Mouse (Mus musculus) G1E (cell line): Measurements from ENCODE around the gene Psmd5. TPM values are rescaled to one million over a fixed set of nuclear protein-coding genes. Genes with fewer than 3 reads are reported as not detected.
"Not testable (repeated sequence)": the region's sequence is repeated elsewhere in the genome, so short reads cannot be mapped to it uniquely, and the experiment has no call there.

ENCODE experiments used
- ATAC-seq: 2 replicates; pipeline ENCODE4 v1.8.0; 2016; ENCODE audit warnings: mild to moderate bottlenecking; ENCODE audit not compliant: insufficient number of reproducible peaks, poor library complexity, low FRiP score, severe bottlenecking; ENCODE audit errors: extremely low read depth
- DNase-seq: peaks from one replicate; pipeline ENCODE4 v3.0.0; 2012; ENCODE audit warnings: low spot score
- H3K27me3 ChIP-seq: 2 replicates; pipeline ENCODE4 v1.6.1; 2012; ENCODE audit warnings: mild to moderate bottlenecking, low read length, inconsistent platforms; ENCODE audit not compliant: insufficient read depth
- H3K36me3 ChIP-seq: replicated peaks from 2 replicates; pipeline ENCODE3; 2012; ENCODE audit warnings: mild to moderate bottlenecking, inconsistent platforms
- H3K4me1 ChIP-seq: 2 replicates; pipeline ENCODE4 v1.6.1; 2012; ENCODE audit warnings: low read depth, low read length, inconsistent platforms, mixed read lengths; ENCODE audit not compliant: insufficient read depth
- H3K4me3 ChIP-seq: 2 replicates; pipeline ENCODE4 v1.5.1; 2012; ENCODE audit warnings: low read depth, mild to moderate bottlenecking, inconsistent platforms, low read length, moderate library complexity, mixed read lengths
- H3K9me3 ChIP-seq: replicated peaks from 2 replicates; pipeline ENCODE4 v1.6.1; 2012; ENCODE audit warnings: inconsistent platforms
- CTCF ChIP-seq: IDR thresholded peaks from 2 replicates; pipeline ENCODE4 v1.5.1; 2012; ENCODE audit warnings: low read depth, low read length, inconsistent platforms, mixed read lengths
- GATA1 ChIP-seq: IDR thresholded peaks from 2 replicates; pipeline ENCODE4 v1.6.1; 2012; ENCODE audit warnings: borderline replicate concordance, low read length, inconsistent platforms, mixed read lengths
- GATA2 ChIP-seq: IDR thresholded peaks from 2 replicates; pipeline ENCODE4 v1.6.1; 2012; ENCODE audit warnings: low read depth, low read length, inconsistent platforms, borderline replicate concordance
- POLR2AphosphoS5 ChIP-seq: IDR thresholded peaks from 2 replicates; pipeline ENCODE4 v1.6.1; 2012; ENCODE audit warnings: low read depth, low read length, inconsistent platforms; ENCODE audit not compliant: insufficient replicate concordance
- TAL1 ChIP-seq: conservative IDR thresholded peaks from 2 replicates; pipeline ENCODE4 v1.6.1; 2012; ENCODE audit warnings: low read depth, low read length, inconsistent platforms, mixed read lengths
- polyA plus RNA-seq: library from polyadenylated mRNA; stranded (reverse); fragments of >175 nt; gene quantifications from 2 replicates; pipeline ENCODE4 v1.2.3, GENCODE M21; 2012
- total RNA-seq, 2 experiments: library from RNA; stranded (forward) in 1 of 2; stranded (reverse) in 1 of 2; fragments of 200-1000 nt in 1 of 2; fragments of >200 nt in 1 of 2; fragmentation: Nextera tagmentation in 1 of 2; gene quantifications; 2 replicates each; pipeline ENCODE4 v1.2.3; 2014 to 2017

The Psmd5 gene
- total and polyA plus RNA-seq, 3 experiments, result 12.0 to 76.4 (median 44.7) TPM

GRCm38 (mm10) chr2:34847702-34848101 is 27.1 kb downstream of the Psmd5 start:
- Histone ChIP-seq H3K4me1 (no peaks in the 10 kb centered on the region; the same call in 1 of the 2 replicates), H3K27me3 (peaks cover 5% of the 10 kb centered on the region; the same call in 1 of the 2 replicates), H3K9me3 (no peaks in the 10 kb centered on the region), H3K36me3 (peaks cover 39% of the 10 kb centered on the region), H3K4me3 (no peak overlapping the region)
- ATAC-seq, result no peak
- no peak for TF ChIP-seq POLR2AphosphoS5
- TF ChIP-seq TAL1, result no peak
- TF ChIP-seq GATA1, result no peak
- TF ChIP-seq CTCF, result no peak
- TF ChIP-seq GATA2, result no peak
- no peak for DNase-seq

GRCm38 (mm10) chr2:34843211-34843939 is 31.4 kb downstream of the Psmd5 start:
- Histone ChIP-seq H3K4me3 (no peak overlapping the region), H3K9me3 (no peaks in the 10 kb centered on the region), H3K4me1 (no peaks in the 10 kb centered on the region), H3K36me3 (peaks cover 3% of the 10 kb centered on the region), H3K27me3 (peaks cover 19% of the 10 kb centered on the region)
- no peak for ATAC-seq
- TF ChIP-seq TAL1, result no peak
- no peak for DNase-seq

GRCm38 (mm10) chr2:34841706-34842105 is 33.1 kb downstream of the Psmd5 start:
- no peak for TF ChIP-seq GATA2
- TF ChIP-seq TAL1, result no peak
- TF ChIP-seq CTCF, result no peak
- TF ChIP-seq POLR2AphosphoS5, result no peak
- no peak for TF ChIP-seq GATA1
- Histone ChIP-seq H3K36me3 (no peaks in the 10 kb centered on the region), H3K27me3 (peaks cover 25% of the 10 kb centered on the region), H3K4me3 (no peak overlapping the region), H3K4me1 (no peaks in the 10 kb centered on the region), H3K9me3 (no peaks in the 10 kb centered on the region)
- DNase-seq (no peak), ATAC-seq (no peak)

- not testable (repeated sequence) for DNase-seq, H3K9me3 ChIP-seq, H3K4me3 ChIP-seq, H3K36me3 ChIP-seq, H3K4me1 ChIP-seq, ATAC-seq
- peaks cover 33% of the 10 kb centered on the region for H3K27me3 ChIP-seq
Measured at GRCm38 (mm10) chr2:34840143-34840542, 34.6 kb downstream of the Psmd5 start.

GRCm38 (mm10) chr2:34835669-34836068 is 39.1 kb downstream of the Psmd5 start:
- ATAC-seq (no peak), DNase-seq (no peak)
- Histone ChIP-seq H3K36me3 (no peaks in the 10 kb centered on the region), H3K4me1 (no peaks in the 10 kb centered on the region), H3K4me3 (no peak overlapping the region), H3K9me3 (no peaks in the 10 kb centered on the region), H3K27me3 (peaks cover 24% of the 10 kb centered on the region)
- no peak for TF ChIP-seq CTCF
- no peak for TF ChIP-seq GATA1
- TF ChIP-seq POLR2AphosphoS5, result no peak
- TF ChIP-seq TAL1, result no peak
- no peak for TF ChIP-seq GATA2

GRCm38 (mm10) chr2:34833624-34834023 is 41.1 kb downstream of the Psmd5 start:
- peaks cover 15% of the 10 kb centered on the region for H3K9me3 ChIP-seq
- H3K4me1 ChIP-seq, result no peaks in the 10 kb centered on the region
- H3K27me3 ChIP-seq, result peaks cover 20% of the 10 kb centered on the region
- H3K4me3 ChIP-seq, result no peak overlapping the region
- TF ChIP-seq GATA1, result no peak
- no peak for TF ChIP-seq CTCF
- no peak for TF ChIP-seq GATA2
- TF ChIP-seq TAL1, result no peak
- TF ChIP-seq POLR2AphosphoS5, result no peak
- DNase-seq (no peak), ATAC-seq (no peak)
- H3K36me3 ChIP-seq, result peaks cover 2% of the 10 kb centered on the region

- peaks cover 14% of the 10 kb centered on the region for H3K27me3 ChIP-seq
- not testable (repeated sequence) for ATAC-seq, H3K36me3 ChIP-seq, DNase-seq, H3K4me3 ChIP-seq, H3K4me1 ChIP-seq
- peaks cover 15% of the 10 kb centered on the region for H3K9me3 ChIP-seq
Measured at GRCm38 (mm10) chr2:34832766-34833457, 41.9 kb downstream of the Psmd5 start, which contains the start of gene Gm34653. Gene Gm34653 (plus strand): TSS chr2:34833007.

GRCm38 (mm10) chr2:34830066-34830465 is 44.7 kb downstream of the Psmd5 start:
- ATAC-seq, H3K27me3 ChIP-seq, H3K36me3 ChIP-seq, DNase-seq, H3K4me1 ChIP-seq, H3K4me3 ChIP-seq: not testable (repeated sequence)
- peaks cover 15% of the 10 kb centered on the region for H3K9me3 ChIP-seq
